Mouse (Mus musculus) megakaryocyte progenitor cell, adult 5-6 weeks (primary cell): ENCODE results near the gene Exoc2. TPM values are rescaled to one million over a fixed set of nuclear protein-coding genes. Genes with fewer than 3 reads are reported as not detected.

Experiments used
- ATAC-seq: replicated peaks from 2 replicates; pipeline ENCODE4 v1.8.0; 2016; ENCODE audit warnings: mild to moderate bottlenecking, moderate TSS enrichment, inconsistent platforms; ENCODE audit not compliant: poor library complexity
- total RNA-seq, 2 experiments: library from RNA; stranded (forward) in 1 of 2; stranded (reverse) in 1 of 2; fragments of 157-497, 149-512 nt in 1 of 2; fragments of 200-1000 nt in 1 of 2; gene quantifications; 2 replicates each; pipeline versions ENCODE4 v1.2.3 to v1.2.4; 2015 to 2017

Gene Exoc2
- total RNA-seq, 2 experiments from 2014 or later = 32.5 to 43.8 TPM

DNA sequence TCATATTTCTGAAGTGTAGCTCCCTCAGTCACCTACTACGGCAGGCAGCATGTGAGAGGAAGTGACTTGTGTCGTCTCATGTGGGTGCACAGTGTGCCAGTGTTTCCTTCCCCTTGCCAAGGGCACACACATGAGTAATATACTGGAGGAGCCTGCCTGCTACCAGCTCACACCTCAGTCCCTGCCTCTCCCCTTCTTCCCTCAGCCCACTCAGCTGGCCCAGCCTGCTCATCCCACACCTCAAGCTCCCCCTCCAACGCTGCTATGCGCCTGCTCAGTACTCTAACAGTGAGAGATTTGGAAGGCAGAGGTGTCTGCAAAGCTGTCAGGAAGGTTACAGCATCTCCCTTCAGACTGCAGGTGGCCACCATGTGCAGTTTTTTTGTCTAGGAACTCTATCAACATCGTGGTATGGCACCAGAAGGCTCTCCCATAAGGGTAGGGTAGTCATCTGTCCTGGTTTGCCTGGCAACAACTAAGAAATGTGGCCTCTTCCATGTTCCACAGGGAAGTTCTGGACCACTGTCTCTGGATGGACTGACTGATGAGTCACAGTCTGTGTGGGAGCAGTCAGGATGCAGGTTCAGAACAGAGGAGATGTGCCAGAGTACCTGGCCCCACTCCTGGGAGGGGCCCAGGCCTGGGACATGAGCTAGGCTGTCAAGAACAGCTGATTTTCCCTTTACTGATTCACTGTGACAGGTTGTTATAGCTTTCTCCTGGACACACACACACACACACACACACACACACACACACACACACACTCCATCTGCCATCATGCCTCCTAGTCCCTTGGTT lies 187.5 kb downstream of the Exoc2 start:
- peak; percentile 95 for ATAC-seq

- no peak for ATAC-seq
These were observed 188.4 kb downstream of the Exoc2 start for GRCm38 (mm10) chr13:30785423-30786040.

DNA sequence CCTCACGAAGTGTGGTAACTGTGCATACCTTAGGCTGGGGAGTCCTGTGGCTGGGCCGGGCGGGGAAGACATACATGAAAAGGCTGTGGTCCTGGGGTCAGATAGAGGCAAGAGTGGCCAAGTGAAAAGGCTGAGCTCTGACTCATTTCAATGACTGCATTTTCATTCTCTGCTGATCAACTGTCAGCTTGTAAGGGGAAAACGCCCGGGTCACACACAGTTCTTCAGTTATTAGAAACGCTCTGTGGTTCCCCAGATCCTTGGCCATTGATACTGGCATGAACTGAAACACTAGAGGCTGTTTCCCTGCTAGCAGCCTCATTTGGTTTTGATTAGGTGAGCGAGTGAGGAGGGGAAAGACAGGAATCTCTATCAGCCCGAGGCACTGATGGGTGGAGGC lies 191.5 kb downstream of the Exoc2 start:
- no peak for ATAC-seq

DNA sequence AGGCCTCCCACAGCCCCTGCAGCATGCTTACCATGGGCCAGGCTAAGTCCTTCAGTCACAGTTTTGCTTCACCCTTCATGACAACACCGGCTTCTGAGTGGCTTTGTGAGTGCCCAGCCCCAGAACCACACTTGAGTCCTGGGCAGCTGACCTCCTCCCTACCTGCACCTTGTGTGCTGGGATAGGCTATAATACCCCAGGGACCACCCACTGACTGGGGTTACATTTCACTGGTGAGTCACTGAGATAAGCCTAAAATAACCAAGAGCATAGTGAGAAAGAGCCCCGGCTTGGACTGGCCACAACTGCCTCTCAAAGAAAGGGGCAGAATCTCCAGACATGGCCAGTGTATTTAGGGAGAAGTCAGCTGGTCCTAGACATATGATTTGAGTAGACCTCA lies 192.0 kb downstream of the Exoc2 start:
- no peak for ATAC-seq

- no peak for ATAC-seq
These were observed 196.2 kb downstream of the Exoc2 start for GRCm38 (mm10) chr13:30777678-30778179.

DNA sequence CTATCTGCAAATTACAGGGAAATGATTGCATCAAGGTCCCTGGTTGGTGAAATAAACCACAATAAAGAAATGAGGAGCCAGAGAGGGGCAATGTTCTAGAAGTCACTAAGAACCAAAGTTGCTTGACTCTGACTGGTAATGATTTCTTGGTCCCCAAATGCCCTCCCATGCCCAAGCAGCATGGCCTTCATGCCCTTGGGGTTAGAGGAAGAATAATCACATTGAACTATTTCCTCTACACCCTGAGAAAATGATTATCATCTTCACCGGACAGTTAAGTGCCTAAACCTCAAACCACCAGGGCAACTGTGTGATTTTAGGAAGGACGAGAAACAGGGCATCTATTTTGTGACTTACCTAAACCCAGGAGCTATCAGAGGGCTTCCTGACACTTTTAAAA lies 197.9 kb downstream of the Exoc2 start:
- 0 out of 2 replicates have a peak, but pooled peaks have one; percentile 14 for ATAC-seq

- no peak for ATAC-seq
These were observed 206.3 kb downstream of the Exoc2 start for GRCm38 (mm10) chr13:30767477-30768127.

DNA sequence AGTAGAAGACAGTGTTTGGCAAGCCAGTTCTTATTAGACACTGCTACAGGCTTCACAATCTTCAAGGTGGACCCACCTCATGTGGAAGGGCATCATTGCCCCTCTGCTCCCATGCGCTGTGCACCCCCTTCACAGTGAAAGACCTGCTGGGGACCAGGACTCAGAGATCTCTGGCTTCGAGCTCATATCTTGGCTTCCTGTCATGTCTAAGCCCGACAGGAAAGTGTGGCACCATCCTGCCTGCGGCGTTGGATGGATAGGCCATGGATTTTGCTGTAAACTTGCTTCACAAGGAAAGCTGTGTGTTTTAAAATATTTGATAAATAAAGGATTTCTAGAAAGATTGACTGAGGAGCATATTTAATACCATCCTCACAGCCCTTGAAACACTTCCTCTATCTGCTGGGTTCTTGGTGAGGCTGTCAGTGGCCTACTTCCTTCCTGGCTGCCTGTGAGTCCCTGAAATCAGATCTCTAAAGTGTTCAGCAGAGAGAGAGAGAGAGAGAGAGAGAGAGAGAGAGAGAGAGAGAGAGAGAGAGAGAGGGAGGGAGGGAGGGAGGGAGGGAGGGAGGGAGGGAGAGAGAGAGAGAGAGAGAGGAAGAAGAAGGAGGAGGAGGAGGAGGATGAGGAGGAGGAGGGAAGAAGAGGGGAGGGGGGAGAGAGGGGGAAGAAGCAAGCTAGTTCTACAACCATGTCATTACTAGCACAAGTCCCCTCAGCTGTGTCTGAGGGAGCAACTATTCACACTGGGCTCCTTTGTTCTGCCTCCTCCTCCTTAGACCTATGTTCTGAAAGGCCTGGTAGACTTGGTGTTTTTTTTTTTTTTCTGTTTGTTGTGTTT lies 207.0 kb downstream of the Exoc2 start:
- peak; percentile 93 for ATAC-seq

GRCm38 (mm10) chr13:30765906-30766305 lies 208.0 kb downstream of the Exoc2 start:
- no peak for ATAC-seq

GRCm38 (mm10) chr13:30764014-30764740 lies 209.7 kb downstream of the Exoc2 start:
- ATAC-seq = no peak

Other genes starting within 250 kb of the Exoc2 start
- 0.05 and 0.47 TPM in 2 replicates for gene Irf4, start 224.9 kb downstream of the Exoc2 start, total RNA-seq (2015)
- gene Irf4, start 224.9 kb downstream of the Exoc2 start, total RNA-seq (2017) = 0.07 and 0.29 TPM in 2 replicates
- 1.1 and 1.4 TPM in 2 replicates for gene Hus1b, start 26.3 kb downstream of the Exoc2 start, total RNA-seq (2015)
- 0.62 and 1.0 TPM in 2 replicates for gene Hus1b, start 26.3 kb downstream of the Exoc2 start, total RNA-seq (2017)
- gene Gm5447, start 111 bp upstream of the Exoc2 start, total RNA-seq (2015) = 0.22 TPM in 1 of 2 replicates, not detected in the other
- gene Gm5447, start 111 bp upstream of the Exoc2 start, total RNA-seq (2017) = not detected in 2 replicates